Mouse (Mus musculus) midbrain, embryonic 15.5 days (tissue): ENCODE measurements around the gene Itgal. TPM values are rescaled to one million over a fixed set of nuclear protein-coding genes. Genes with fewer than 3 reads are reported as not detected.
"Not testable (repeated sequence)": the region's sequence is repeated elsewhere in the genome, so short reads cannot be mapped to it uniquely, and the experiment has no call there.

Source experiments
- ATAC-seq: fragments of 200-750 bp; cut with Nextera tagmentation; replicated peaks from 2 replicates; pipeline ENCODE4 v1.8.0; 2017; ENCODE audit warnings: moderate TSS enrichment
- H3K27ac ChIP-seq: fragments of 300-500 bp; sonication (generic); 2 replicates; pipeline ENCODE4 v1.5.1; 2015; ENCODE audit warnings: mild to moderate bottlenecking, inconsistent platforms
- H3K27me3 ChIP-seq: fragments of 300-500 bp; sonication (generic); replicated peaks from 2 replicates; pipeline ENCODE4 v1.6.1; 2015; ENCODE audit warnings: inconsistent platforms
- H3K36me3 ChIP-seq: fragments of 300-500 bp; sonication (generic); replicated peaks from 2 replicates; pipeline ENCODE4 v1.6.1; 2015; ENCODE audit warnings: inconsistent platforms
- H3K4me1 ChIP-seq: fragments of 300-500 bp; sonication (generic); 2 replicates; pipeline ENCODE4 v1.6.1; 2015; ENCODE audit warnings: inconsistent platforms
- H3K4me2 ChIP-seq: fragments of 300-500 bp; sonication (generic); 2 replicates; pipeline ENCODE4 v1.6.1; 2015; ENCODE audit warnings: inconsistent platforms, mild to moderate bottlenecking, moderate library complexity
- H3K4me3 ChIP-seq: fragments of 300-500 bp; sonication (generic); 2 replicates; pipeline ENCODE4 v1.5.1; 2015; ENCODE audit warnings: mild to moderate bottlenecking, inconsistent platforms
- H3K9ac ChIP-seq: fragments of 300-500 bp; sonication (generic); 2 replicates; pipeline ENCODE4 v1.6.1; 2015; ENCODE audit warnings: mild to moderate bottlenecking, inconsistent platforms
- H3K9me3 ChIP-seq: fragments of 300-500 bp; sonication (generic); 2 replicates; pipeline ENCODE4 v1.6.1; 2016; ENCODE audit warnings: inconsistent platforms
- WGBS: fragments of 180-500 bp; shearing (Covaris S2); methylation state at CpG from one replicate; pipeline ENCODE4 v1.1.7; 2015; ENCODE audit warnings: mixed read lengths; 5-methylcytosine and 5-hydroxymethylcytosine counted together
- polyA plus RNA-seq: library from polyadenylated mRNA; unstranded; fragments of >200 nt; fragmentation: Nextera tagmentation; extraction: Ambion mirVana; gene quantifications from 2 replicates; pipeline ENCODE4 v1.2.1, GENCODE M21; 2015

The Itgal gene
- polyA plus RNA-seq, 1 experiment from 2014 or later = 0.19 TPM

DNA sequence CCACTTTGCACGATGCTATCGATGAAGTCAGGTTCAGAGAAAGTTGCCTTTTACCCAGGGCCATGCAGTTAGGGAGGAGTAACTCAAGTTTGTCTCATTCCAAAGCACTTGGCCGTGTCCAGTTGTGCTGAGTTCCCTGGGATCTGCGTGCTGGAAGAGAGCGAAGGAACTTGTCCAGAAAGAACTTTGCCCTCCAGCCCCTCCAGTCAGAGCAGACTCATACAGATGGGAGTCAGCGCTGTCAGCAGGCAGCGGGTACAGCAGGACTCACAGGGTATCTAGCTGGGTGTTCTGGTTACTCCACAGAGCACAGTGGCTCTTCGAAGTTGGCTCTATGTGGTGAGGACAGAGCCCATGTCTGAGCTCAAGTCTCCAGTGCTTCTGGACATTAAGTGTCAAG lies 29.5 kb downstream of the Itgal start:
- Histone ChIP-seq H3K27ac (no peak overlapping the region), H3K9me3 (no peaks in the 10 kb centered on the region), H3K27me3 (no peaks in the 10 kb centered on the region), H3K36me3 (no peaks in the 10 kb centered on the region), H3K4me2 (no peak overlapping the region), H3K4me1 (no peaks in the 10 kb centered on the region), H3K4me3 (no peak overlapping the region), H3K9ac (no peak overlapping the region)
- no peak for ATAC-seq
- 86% methylated on average over 8 of the region's 8 CpGs for WGBS

DNA sequence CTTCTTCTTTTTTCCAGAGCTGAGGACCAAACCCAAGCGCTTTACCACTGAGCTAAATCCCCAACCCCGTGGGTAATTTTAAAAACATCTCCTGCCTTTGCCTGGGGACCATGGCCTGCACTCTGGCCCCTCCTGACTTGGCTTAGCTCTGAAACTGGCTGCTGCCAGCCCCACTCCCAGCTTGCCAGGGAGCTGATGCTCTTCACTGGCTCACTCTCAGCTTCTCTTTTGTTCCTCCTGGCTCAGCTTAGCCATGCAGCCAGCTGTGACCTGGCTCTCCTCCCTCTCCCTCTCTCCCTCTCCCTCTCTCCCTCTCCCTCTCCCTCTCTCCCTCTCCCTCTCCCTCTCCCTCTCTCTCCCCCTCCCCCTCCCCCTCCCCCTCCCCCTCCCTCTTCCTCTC lies 30.6 kb downstream of the Itgal start:
- 22% methylated on average over 2 of the region's 2 CpGs for WGBS
- ATAC-seq = peak; percentile 48; the same call in 1 of the 2 replicates
- no peak overlapping the region for H3K4me2 ChIP-seq
- no peaks in the 10 kb centered on the region for H3K4me1 ChIP-seq
- H3K4me3 ChIP-seq = no peak overlapping the region
- no peak overlapping the region for H3K9ac ChIP-seq
- H3K9me3 ChIP-seq = no peaks in the 10 kb centered on the region
- H3K27ac ChIP-seq = no peak overlapping the region
- no peaks in the 10 kb centered on the region for H3K27me3 ChIP-seq
- H3K36me3 ChIP-seq = no peaks in the 10 kb centered on the region

DNA sequence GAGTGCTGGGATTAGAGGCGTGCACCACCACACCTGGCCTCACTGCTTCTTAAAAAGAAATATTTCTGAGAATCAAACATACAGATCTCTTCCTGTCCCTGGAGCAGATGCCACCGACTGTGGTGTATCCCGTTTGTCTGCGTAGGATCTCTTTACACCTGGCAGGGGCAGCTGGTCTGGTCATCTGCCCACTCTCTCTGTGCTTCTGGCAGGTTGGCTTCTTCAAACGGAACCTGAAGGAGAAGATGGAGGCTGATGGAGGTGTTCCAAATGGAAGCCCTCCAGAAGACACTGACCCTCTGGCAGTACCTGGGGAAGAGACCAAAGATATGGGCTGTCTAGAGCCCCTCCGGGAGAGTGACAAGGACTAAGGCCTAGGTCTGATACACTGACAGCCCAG lies 37.2 kb downstream of the Itgal start:
- ATAC-seq = no peak
- WGBS = 91% methylated on average over 6 of the region's 6 CpGs
- Histone ChIP-seq H3K4me1 (no peaks in the 10 kb centered on the region), H3K9ac (no peak overlapping the region), H3K4me3 (no peak overlapping the region), H3K27ac (no peak overlapping the region), H3K4me2 (no peak overlapping the region), H3K9me3 (no peaks in the 10 kb centered on the region), H3K27me3 (no peaks in the 10 kb centered on the region), H3K36me3 (no peaks in the 10 kb centered on the region)

DNA sequence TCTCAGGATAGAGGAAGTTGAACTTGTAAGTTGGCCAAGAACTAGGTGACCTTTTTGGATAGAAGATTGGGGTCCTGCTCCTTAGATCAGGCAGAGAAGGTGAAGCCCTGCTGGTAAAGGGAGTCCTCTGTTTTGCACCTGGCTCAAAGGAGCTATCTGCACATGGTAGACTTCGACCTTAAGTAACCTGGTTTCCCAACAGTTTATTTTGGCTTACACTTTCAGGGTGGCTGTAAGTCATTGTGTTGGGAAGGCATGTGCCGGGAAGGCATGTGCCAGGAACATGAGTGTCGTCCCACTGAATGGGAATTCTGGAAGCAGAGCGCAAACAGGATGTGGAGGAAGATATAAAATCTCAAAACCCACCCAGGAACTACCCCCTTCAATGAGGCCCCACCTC lies 39.5 kb downstream of the Itgal start:
- Histone ChIP-seq H3K4me2 (no peak overlapping the region), H3K27ac (no peak overlapping the region)
- WGBS = 91% methylated on average over 4 of the region's 4 CpGs

DNA sequence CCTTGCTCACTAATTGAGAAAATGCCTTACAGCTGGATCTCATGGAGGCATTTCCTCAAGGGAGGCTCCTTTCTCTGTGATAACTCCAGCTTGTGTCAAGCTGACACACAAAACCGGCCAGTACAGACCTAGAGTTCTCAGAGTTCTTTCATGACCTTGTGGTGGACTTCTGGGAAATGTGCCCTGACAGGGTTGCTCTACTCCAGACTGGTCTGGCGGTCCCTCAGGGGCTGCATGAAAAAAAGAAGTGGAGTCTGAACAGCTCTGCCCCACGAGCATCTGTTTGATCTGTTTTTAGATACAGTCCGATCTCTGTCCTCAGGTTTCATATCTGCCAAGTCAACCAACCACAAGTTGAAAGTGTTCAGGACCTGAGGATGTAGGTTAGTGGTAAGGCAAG lies 41.6 kb downstream of the Itgal start:
- Histone ChIP-seq H3K4me1 (no peaks in the 10 kb centered on the region), H3K4me2 (no peak overlapping the region), H3K27me3 (no peaks in the 10 kb centered on the region), H3K36me3 (0 out of 2 replicates have a peak, but pooled peaks cover 3% of the 10 kb centered on the region), H3K27ac (no peak overlapping the region), H3K9me3 (no peaks in the 10 kb centered on the region), H3K9ac (no peak overlapping the region), H3K4me3 (no peak overlapping the region)
- no peak for ATAC-seq
- WGBS = 73% methylated on average over 4 of the region's 4 CpGs

More for the DNA sequence above, 39.5 kb downstream of the Itgal start:
- Histone ChIP-seq H3K36me3 (no peaks in the 10 kb centered on the region), H3K9me3 (no peaks in the 10 kb centered on the region), H3K9ac (no peak overlapping the region), H3K27me3 (no peaks in the 10 kb centered on the region), H3K4me3 (no peak overlapping the region), H3K4me1 (no peaks in the 10 kb centered on the region)
- no peak for ATAC-seq

DNA sequence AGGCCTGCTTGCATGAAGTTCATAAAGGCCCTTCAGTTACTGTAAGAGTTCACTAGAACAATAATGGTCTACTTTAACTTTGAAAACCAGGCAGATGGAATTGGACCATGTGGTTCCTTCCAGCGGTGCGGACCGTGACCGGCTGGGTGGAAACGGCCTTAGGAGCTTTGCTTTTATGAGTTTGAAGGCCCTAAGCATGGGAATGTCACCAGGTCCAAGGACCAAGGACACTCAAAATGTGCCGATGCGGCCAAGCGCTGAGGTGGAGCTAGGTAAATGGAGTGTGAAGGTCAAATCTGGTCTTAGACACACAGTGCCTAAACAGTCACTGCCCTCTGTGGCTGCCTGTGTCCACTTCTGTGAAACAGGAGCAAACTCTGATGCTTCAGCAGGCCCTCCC lies 45.3 kb downstream of the Itgal start:
- H3K4me2 ChIP-seq = no peak overlapping the region
- no peak overlapping the region for H3K4me3 ChIP-seq
- H3K27me3 ChIP-seq = no peaks in the 10 kb centered on the region
- no peak for ATAC-seq
- no peak overlapping the region for H3K9ac ChIP-seq
- H3K27ac ChIP-seq = no peak overlapping the region
- WGBS = 97% methylated on average over 8 of the region's 8 CpGs
- H3K9me3 ChIP-seq = no peaks in the 10 kb centered on the region
- H3K36me3 ChIP-seq = peaks cover 13% of the 10 kb centered on the region
- H3K4me1 ChIP-seq = peaks cover 12% of the 10 kb centered on the region

DNA sequence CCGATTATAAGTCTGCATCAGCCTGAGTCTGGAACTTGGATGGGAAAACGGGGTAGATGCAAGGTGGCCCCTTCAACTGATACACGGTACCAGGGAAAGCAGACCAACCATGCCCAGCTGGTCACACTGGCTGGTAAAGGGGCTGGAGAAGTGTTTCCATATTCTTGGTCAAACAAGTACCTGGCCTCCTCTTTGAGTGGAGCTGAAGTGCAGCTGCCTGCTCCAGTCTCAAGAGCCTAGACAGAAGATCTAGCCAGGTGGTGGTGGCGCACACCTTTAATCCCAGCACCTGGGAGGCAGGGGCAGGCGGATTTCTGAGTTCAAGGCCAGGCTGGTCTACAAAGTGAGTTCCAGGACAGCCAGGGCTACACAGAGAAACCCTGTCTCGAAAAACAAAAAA lies 45.8 kb downstream of the Itgal start:
- not testable (repeated sequence) for H3K9me3 ChIP-seq, H3K27me3 ChIP-seq, H3K9ac ChIP-seq, H3K4me3 ChIP-seq, H3K27ac ChIP-seq, H3K4me2 ChIP-seq, ATAC-seq
- WGBS = 87% methylated on average over 5 of the region's 6 CpGs
- Histone ChIP-seq H3K4me1 (peaks cover 17% of the 10 kb centered on the region), H3K36me3 (peaks cover 13% of the 10 kb centered on the region)

DNA sequence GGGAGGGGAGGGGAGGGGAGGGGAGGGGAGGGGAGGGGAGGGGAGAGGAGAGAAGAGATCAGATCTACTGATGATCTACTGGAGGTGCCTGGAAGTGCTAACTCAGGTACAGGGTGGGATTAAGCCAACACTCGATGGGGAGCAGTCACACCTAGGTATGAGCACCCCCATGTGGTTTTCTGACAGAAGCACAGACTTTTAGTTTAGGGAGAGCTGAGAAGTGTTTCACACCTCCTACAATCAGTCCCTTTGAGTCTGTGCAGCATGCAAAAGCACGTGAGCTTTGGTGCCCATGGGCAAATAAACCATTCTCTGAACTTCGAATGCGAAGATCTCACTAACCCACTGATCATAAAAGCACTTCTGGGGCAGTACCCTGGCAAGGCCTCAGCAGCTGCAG lies 46.3 kb downstream of the Itgal start:
- H3K4me3 ChIP-seq = no peak overlapping the region
- peaks cover 13% of the 10 kb centered on the region for H3K36me3 ChIP-seq
- no peaks in the 10 kb centered on the region for H3K27me3 ChIP-seq
- 70% methylated on average over 4 of the region's 4 CpGs for WGBS
- H3K4me2 ChIP-seq = no peak overlapping the region
- ATAC-seq = no peak
- H3K4me1 ChIP-seq = peaks cover 19% of the 10 kb centered on the region
- H3K27ac ChIP-seq = no peak overlapping the region
- H3K9me3 ChIP-seq = no peaks in the 10 kb centered on the region
- no peak overlapping the region for H3K9ac ChIP-seq

DNA sequence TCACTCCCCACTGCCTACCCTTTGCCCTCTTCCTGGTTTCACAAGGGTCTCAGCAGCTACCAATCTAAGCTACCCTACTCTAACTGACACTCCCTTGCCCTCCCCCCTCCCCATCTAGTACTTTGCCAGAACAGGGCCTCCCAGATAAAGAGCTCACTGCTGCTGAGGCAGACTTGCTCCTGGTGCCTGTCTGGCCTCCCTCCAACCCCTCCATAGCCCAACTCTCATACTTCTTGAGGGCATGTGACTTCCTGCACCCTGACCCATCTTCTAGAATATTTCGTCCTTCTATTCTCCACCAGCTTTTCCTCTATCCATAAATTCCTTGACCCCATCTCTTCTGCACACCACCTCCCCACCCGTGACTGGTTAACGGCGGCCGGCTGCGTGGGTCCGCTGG lies 46.8 kb downstream of the Itgal start:
- no peak overlapping the region for H3K4me2 ChIP-seq
- WGBS = 93% methylated on average over 7 of the region's 7 CpGs
- peaks cover 13% of the 10 kb centered on the region for H3K36me3 ChIP-seq
- H3K27me3 ChIP-seq = no peaks in the 10 kb centered on the region
- ATAC-seq = no peak
- H3K9me3 ChIP-seq = no peaks in the 10 kb centered on the region
- H3K27ac ChIP-seq = no peak overlapping the region
- H3K4me3 ChIP-seq = no peak overlapping the region
- H3K4me1 ChIP-seq = peaks cover 19% of the 10 kb centered on the region
- no peak overlapping the region for H3K9ac ChIP-seq

DNA sequence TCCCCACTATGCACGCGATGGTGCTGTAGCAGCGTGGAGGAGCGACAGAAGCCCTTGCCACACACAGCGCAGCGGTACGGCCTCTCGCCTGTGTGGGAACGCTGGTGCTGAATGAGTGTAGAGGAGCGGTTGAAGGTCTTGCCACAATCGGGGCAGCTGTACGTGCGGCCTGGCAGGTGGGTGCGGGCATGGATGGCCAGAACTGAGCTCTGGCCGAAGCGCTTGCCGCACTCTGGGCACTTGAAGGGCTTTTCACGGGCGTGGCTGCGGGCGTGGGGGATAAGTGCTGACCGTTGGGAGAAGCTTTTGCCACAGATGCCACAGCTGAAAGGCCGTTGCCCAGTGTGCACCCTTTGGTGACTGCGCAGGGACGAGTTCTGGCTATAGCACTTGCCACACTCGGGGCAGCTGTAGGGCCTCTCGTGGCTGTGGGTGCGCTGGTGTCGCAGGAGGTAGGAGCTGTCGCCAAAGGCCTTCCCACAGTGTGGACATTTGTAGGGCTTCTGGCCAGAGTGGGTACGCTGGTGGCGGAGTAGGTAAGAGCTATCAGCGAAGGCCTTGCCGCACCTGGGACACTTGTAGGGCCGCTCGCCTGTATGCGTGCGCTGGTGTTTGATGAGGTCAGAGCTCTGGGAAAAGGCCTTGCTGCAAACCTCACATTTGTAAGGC lies 47.4 kb downstream of the Itgal start:
- H3K9me3 ChIP-seq = no peaks in the 10 kb centered on the region
- no peak overlapping the region for H3K4me2 ChIP-seq
- no peaks in the 10 kb centered on the region for H3K27me3 ChIP-seq
- no peak overlapping the region for H3K9ac ChIP-seq
- WGBS = 95% methylated on average over 38 of the region's 38 CpGs
- H3K4me3 ChIP-seq = no peak overlapping the region
- peaks cover 19% of the 10 kb centered on the region for H3K4me1 ChIP-seq
- H3K36me3 ChIP-seq = peaks cover 13% of the 10 kb centered on the region
- no peak for ATAC-seq
- no peak overlapping the region for H3K27ac ChIP-seq

DNA sequence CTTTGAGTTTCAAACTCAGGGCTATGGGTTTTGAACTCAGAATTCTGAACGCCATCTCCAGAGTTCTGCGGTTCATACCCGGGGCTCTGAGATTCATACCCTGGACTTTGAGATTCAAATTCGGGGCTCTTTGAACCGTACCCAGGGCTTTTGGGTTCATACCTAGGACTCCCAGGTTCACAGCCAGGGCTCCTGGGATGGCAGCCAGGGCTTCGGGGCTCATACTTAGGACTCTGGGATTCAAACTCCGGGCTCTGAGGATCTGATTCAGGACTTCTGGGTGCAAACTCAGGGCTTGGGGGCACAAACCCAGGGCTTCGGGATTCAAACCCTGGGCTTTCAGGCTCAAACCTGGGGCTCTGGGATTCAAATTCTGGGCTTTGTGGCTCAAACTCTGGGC lies 48.3 kb downstream of the Itgal start:
- H3K4me1 ChIP-seq = peaks cover 19% of the 10 kb centered on the region
- peak overlapping the region; percentile 83 for H3K9ac ChIP-seq
- peak overlapping the region; percentile 88 for H3K4me3 ChIP-seq
- no peak overlapping the region for H3K27ac ChIP-seq
- 89% methylated on average over 8 of the region's 8 CpGs for WGBS
- ATAC-seq = no peak
- H3K9me3 ChIP-seq = no peaks in the 10 kb centered on the region
- no peaks in the 10 kb centered on the region for H3K27me3 ChIP-seq
- H3K36me3 ChIP-seq = peaks cover 13% of the 10 kb centered on the region
- H3K4me2 ChIP-seq = peak overlapping the region; percentile 78

DNA sequence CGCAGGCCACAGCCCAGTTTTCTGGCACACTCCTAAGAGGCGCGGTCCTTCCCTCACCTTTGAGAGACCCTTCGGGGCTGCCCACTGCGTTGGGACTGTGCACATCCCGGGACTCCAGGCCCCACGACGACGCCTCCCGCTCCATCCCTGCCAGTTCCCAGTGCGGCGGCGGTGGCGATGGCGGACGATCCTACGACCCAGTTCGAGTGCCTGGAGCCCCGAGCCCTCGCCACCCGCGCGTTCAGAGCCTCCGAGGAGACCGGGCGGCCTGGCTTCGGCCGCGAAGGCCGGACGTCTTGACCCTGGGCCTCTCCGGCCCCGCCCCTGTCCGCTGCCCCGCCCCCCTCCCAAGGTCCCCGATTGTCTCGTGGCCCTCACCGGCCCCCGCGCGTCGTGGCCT lies 49.0 kb downstream of the Itgal start:
- H3K27me3 ChIP-seq = no peaks in the 10 kb centered on the region
- H3K36me3 ChIP-seq = peaks cover 13% of the 10 kb centered on the region
- H3K4me1 ChIP-seq = peaks cover 19% of the 10 kb centered on the region
- peak overlapping the region; percentile 88 for H3K4me3 ChIP-seq
- no peaks in the 10 kb centered on the region for H3K9me3 ChIP-seq
- peak; percentile 58 for ATAC-seq
- peak overlapping the region; percentile 78 for H3K4me2 ChIP-seq
- peak overlapping the region; percentile 83 for H3K9ac ChIP-seq
- WGBS = under 1% methylated on average over 36 of the region's 42 CpGs
- peak overlapping the region; percentile 91 for H3K27ac ChIP-seq

DNA sequence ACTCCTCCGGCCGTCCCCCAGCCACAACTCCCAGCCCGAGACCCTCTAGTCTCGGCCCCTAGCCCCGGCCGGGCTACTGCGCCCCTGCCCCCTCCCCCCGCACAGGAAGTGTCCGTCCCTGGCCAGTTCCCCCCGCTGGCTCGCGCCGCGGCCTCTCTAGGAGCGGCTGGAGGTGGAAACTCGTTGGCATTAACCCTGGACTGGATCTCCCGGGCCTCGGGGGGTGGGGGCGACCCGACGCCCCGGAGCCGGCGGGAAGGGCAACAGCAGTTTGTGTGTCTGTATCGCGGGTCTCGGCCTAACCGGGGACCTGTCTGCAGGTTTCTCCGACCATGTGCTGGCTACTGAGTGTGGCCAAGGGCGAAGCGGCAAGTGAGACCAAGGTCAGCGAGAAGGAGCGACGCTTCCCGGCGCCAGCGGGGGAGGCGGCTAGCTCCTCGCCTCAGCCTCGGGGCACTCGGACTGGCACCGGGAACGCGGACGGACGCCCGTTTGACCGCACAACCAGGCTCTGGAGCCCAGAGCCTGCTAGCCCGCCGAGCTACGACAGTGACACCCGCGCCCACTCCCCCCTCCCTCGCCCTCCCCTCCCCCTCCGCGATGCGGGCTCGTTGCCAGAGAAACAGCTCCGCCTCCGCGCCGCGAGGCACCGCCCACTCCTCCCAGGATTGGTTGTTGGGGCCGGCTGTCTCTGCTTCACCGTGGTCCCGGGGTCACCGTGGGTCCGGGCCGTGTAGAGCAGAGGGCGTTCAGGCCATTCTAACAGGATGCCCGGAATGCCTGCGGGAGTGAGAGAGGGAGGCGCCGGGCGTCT lies 49.7 kb downstream of the Itgal start, which contains the start of gene Zfp768:
Gene Zfp768, minus strand, starts transcription at position 78 of the 814 bp plus-strand sequence.
- peak within 1 kb of the TSS; percentile 83 for H3K9ac ChIP-seq
- H3K36me3 ChIP-seq = peaks cover 13% of the 10 kb centered on the region
- under 1% methylated on average over 71 of the region's 76 CpGs for WGBS
- H3K4me3 ChIP-seq = peak within 1 kb of the TSS; percentile 88
- no peaks in the 10 kb centered on the region for H3K9me3 ChIP-seq
- H3K4me2 ChIP-seq = peak within 1 kb of the TSS; percentile 78
- peak within 1 kb of the TSS; percentile 91 for H3K27ac ChIP-seq
- ATAC-seq = peak; percentile 95
- H3K4me1 ChIP-seq = peaks cover 19% of the 10 kb centered on the region
- H3K27me3 ChIP-seq = no peaks in the 10 kb centered on the region
